Mouse (Mus musculus) liver, postnatal 0 days (tissue): Measurements from ENCODE around the gene Ndufb10. TPM values are rescaled to one million over a fixed set of nuclear protein-coding genes. Genes with fewer than 3 reads are reported as not detected.
"Not testable (repeated sequence)": the region's sequence is repeated elsewhere in the genome, so short reads cannot be mapped to it uniquely, and the experiment has no call there.

Experiments
- ATAC-seq: fragments of 200-750 bp; cut with Nextera tagmentation; 2 replicates; pipeline ENCODE4 v1.8.0; 2017; ENCODE audit warnings: mild to moderate bottlenecking, moderate library complexity
- DNase-seq: peaks from one replicate; pipeline ENCODE4 v3.0.0-alpha.2; 2016
- H3K27ac ChIP-seq: fragments of 300-500 bp; sonication (generic); 2 replicates; pipeline ENCODE4 v1.5.1; 2014; ENCODE audit warnings: antibody characterized with exemption, moderate library complexity, mild to moderate bottlenecking, low read depth
- H3K27me3 ChIP-seq: fragments of 300-500 bp; sonication (generic); 2 replicates; pipeline ENCODE4 v1.6.1; 2014; ENCODE audit warnings: low read length, control low read depth, mixed read lengths; ENCODE audit not compliant: insufficient read depth
- H3K36me3 ChIP-seq: fragments of 300-500 bp; sonication (generic); replicated peaks from 2 replicates; pipeline ENCODE4 v1.6.1; 2014; ENCODE audit warnings: mild to moderate bottlenecking, control low read depth, low read length, moderate library complexity, mixed read lengths; ENCODE audit not compliant: insufficient read depth
- H3K4me1 ChIP-seq: fragments of 300-500 bp; sonication (generic); 2 replicates; pipeline ENCODE4 v1.6.1; 2014; ENCODE audit warnings: antibody characterized with exemption, mild to moderate bottlenecking, control low read depth; ENCODE audit not compliant: insufficient read depth
- H3K4me2 ChIP-seq: fragments of 300-500 bp; sonication (generic); 2 replicates; pipeline ENCODE4 v1.6.1; 2014; ENCODE audit warnings: low read depth, mild to moderate bottlenecking, low read length, moderate library complexity, mixed read lengths
- H3K4me3 ChIP-seq: fragments of 300-500 bp; sonication (generic); 2 replicates; pipeline ENCODE4 v1.5.1; 2014; ENCODE audit warnings: low read depth, low read length
- H3K9ac ChIP-seq: fragments of 300-500 bp; sonication (generic); replicated peaks from 2 replicates; pipeline ENCODE4 v1.6.1; 2014; ENCODE audit warnings: mild to moderate bottlenecking, moderate library complexity
- H3K9me3 ChIP-seq: fragments of 300-500 bp; sonication (generic); 2 replicates; pipeline ENCODE4 v1.6.1; 2016; ENCODE audit warnings: mild to moderate bottlenecking, control low read depth, low read length, mixed read lengths
- CTCF ChIP-seq: sonication (generic); IDR thresholded peaks from 2 replicates; pipeline ENCODE4 v1.5.1; 2016; ENCODE audit warnings: antibody characterized with exemption, low read depth
- EP300 ChIP-seq: IDR thresholded peaks from 2 replicates; pipeline ENCODE4 v1.6.1; 2016; ENCODE audit warnings: antibody characterized with exemption, low read depth, mild to moderate bottlenecking
- whole genome bisulfite sequencing: fragments of 180-500 bp; shearing (Covaris S2); extraction: QIAGEN DNeasy Blood & Tissue Kit; methylation state at CpG from one replicate; pipeline ENCODE4 v1.1.7; 2014; ENCODE audit not compliant: insufficient replicate concordance; 5-methylcytosine and 5-hydroxymethylcytosine counted together
- polyA plus RNA-seq: library from polyadenylated mRNA; unstranded; fragments of >200 nt; fragmentation: Nextera tagmentation; extraction: Ambion mirVana; gene quantifications from 2 replicates; pipeline ENCODE4 v1.2.1, GENCODE M21; 2015

The Ndufb10 gene
- polyA plus RNA-seq, 1 experiment from 2014 or later: 355 TPM

GRCm38 (mm10) chr17:24728184-24728583 is 3.9 kb upstream of the Ndufb10 start:
- no peak for TF ChIP-seq CTCF
- TF ChIP-seq EP300: no peak
- Histone ChIP-seq H3K4me1 (peaks cover 8% of the 10 kb centered on the region), H3K9ac (no peak overlapping the region; the same call in 1 of the 2 replicates), H3K4me2 (no peak overlapping the region), H3K36me3 (no peaks in the 10 kb centered on the region), H3K27ac (no peak overlapping the region), H3K9me3 (no peaks in the 10 kb centered on the region), H3K27me3 (no peaks in the 10 kb centered on the region), H3K4me3 (no peak overlapping the region)
- 72% methylated on average over 16 of the region's 17 CpGs for WGBS
- no peak for ATAC-seq
- no peak for DNase-seq

GRCm38 (mm10) chr17:24727618-24728017 is 3.3 kb upstream of the Ndufb10 start, which contains the start of gene Rpl3l:
TSS of gene Rpl3l (plus strand) at chr17:24727820.
- TF ChIP-seq CTCF (no peak), EP300 (no peak)
- ATAC-seq (no peak), DNase-seq (no peak)
- Histone ChIP-seq H3K9me3 (no peaks in the 10 kb centered on the region), H3K27me3 (no peaks in the 10 kb centered on the region), H3K36me3 (peaks cover under 1% of the 10 kb centered on the region; the same call in 1 of the 2 replicates), H3K4me2 (no peak within 1 kb of the TSS), H3K9ac (no peak within 1 kb of the TSS; the same call in 1 of the 2 replicates), H3K27ac (no peak within 1 kb of the TSS), H3K4me3 (no peak within 1 kb of the TSS), H3K4me1 (peaks cover 14% of the 10 kb centered on the region)
- WGBS: 75% methylated on average over 2 of the region's 2 CpGs

GRCm38 (mm10) chr17:24725637-24726390 is 1.5 kb upstream of the Ndufb10 start:
- H3K9me3 ChIP-seq: no peaks in the 10 kb centered on the region
- ATAC-seq (no peak), DNase-seq (no peak)
- TF ChIP-seq CTCF (0 out of 2 replicates have a peak, but pooled peaks have one; percentile 20), EP300 (no peak)
- H3K36me3 ChIP-seq: peaks cover 16% of the 10 kb centered on the region
- H3K4me1 ChIP-seq: peaks cover 25% of the 10 kb centered on the region
- no peak overlapping the region for H3K4me3 ChIP-seq
- WGBS: 78% methylated on average over 3 of the region's 3 CpGs
- H3K27ac ChIP-seq: no peak overlapping the region
- no peak overlapping the region for H3K4me2 ChIP-seq
- no peak overlapping the region for H3K9ac ChIP-seq
- no peaks in the 10 kb centered on the region for H3K27me3 ChIP-seq

DNA sequence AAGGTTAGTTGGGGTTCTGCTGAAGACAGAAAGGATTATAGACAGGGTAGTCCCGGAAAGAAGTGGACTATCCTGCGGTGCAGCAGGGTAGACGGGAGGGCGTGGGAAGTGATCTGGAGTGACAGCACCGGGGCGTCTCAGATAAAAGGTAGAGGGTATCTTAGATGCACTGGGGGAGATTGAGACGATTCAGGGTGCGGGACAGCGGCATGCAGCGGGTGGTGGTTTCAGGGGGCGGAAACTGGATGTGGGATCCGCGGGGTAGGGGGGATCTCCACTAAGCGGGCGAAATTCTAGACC is 447 bp downstream of the Ndufb10 start:
- H3K4me3 ChIP-seq: peak overlapping the region; percentile 73
- ATAC-seq (peak; percentile 21), DNase-seq (no peak)
- no peaks in the 10 kb centered on the region for H3K9me3 ChIP-seq
- peaks cover 28% of the 10 kb centered on the region for H3K4me1 ChIP-seq
- peak overlapping the region; percentile 85 for H3K27ac ChIP-seq
- WGBS: 0% methylated on average over 15 of the region's 15 CpGs
- H3K4me2 ChIP-seq: peak overlapping the region; percentile 88
- TF ChIP-seq CTCF (no peak), EP300 (no peak; the same call in 1 of the 2 replicates)
- no peaks in the 10 kb centered on the region for H3K27me3 ChIP-seq
- H3K36me3 ChIP-seq: peaks cover 16% of the 10 kb centered on the region
- peak overlapping the region; percentile 94 for H3K9ac ChIP-seq

DNA sequence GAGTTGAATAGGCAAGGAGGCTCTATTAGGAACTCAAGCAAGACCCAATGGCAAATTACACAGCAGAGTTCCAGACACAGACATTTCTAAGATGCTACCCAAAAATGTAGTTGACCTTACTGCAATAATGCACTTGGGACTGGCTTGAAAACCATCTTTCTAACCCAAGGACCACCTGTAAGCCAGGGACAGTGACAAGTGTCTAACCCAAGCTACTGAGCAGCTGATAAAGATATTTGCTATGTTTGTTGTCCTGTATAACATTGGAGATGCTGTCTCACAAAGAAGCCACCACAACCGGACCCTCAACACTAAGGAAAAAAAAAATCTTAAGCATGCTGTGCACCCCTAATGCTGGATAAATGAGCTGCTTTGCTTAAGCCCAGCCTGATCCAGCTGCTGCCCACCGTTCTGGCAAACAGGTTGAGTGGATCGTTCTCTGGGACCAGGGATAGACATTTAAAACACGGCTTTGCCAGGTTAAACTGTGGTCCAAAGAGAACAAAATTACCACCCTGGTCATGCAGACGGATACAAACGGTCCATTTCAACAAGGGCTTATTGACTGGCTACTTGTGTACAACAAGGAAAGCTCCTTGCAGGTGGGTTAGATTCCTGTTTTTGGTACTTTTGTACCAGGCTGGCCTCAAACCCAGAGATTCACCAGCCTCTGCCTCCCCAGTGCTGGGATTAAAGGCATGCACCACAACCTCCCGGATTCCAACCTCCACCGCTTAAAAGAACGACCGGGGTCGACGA is 977 bp downstream of the Ndufb10 start:
- DNase-seq (peak; percentile 13), ATAC-seq (no peak)
- H3K36me3 ChIP-seq: peaks cover 16% of the 10 kb centered on the region
- peak overlapping the region; percentile 88 for H3K4me2 ChIP-seq
- peak overlapping the region; percentile 73 for H3K4me3 ChIP-seq
- WGBS: under 1% methylated on average over 12 of the region's 12 CpGs
- H3K27ac ChIP-seq: peak overlapping the region; percentile 85
- H3K9me3 ChIP-seq: no peaks in the 10 kb centered on the region
- H3K9ac ChIP-seq: peak overlapping the region; percentile 94
- peaks cover 32% of the 10 kb centered on the region for H3K4me1 ChIP-seq
- TF ChIP-seq EP300: no peak
- TF ChIP-seq CTCF: no peak
- H3K27me3 ChIP-seq: no peaks in the 10 kb centered on the region

DNA sequence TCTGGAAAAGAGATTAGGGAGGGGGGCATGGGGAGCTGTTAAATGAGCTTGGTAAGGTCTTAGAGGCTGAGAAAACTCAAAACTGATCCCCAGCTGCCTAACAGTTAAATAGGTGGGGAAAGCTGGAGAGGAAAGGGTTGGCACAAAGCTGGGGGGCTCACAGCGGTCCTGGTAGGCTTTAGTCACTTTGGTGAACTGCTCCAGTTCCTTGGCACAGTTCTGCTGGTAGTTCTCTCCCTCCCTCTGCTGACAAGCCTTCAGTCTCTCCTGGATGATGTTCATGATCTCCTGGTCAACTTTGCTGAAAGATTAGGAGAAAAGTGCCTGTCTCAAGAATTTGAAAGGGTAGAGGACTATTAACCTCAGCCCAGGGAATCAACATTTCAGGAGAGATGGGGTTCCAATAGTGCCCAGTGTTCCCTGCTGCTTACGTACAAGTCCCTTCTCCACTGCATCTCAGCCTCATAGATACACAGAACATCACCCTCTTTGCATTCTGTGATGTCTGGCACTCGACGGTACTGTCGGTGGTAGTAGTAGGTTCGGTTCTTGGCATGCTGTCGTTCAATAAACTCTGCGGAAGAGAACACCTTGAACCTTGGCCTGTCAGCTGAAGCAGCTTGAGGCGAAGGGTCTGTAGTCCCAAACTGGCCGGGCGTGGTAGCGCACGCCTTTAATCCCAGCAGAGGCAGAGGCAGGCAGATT is 1.9 kb downstream of the Ndufb10 start:
- DNase-seq (peak; percentile 21), ATAC-seq (no peak)
- H3K4me3 ChIP-seq: peak overlapping the region; percentile 73
- TF ChIP-seq EP300: no peak
- TF ChIP-seq CTCF: no peak
- peak overlapping the region; percentile 88 for H3K4me2 ChIP-seq
- H3K27ac ChIP-seq: peak overlapping the region; percentile 85
- H3K4me1 ChIP-seq: peaks cover 32% of the 10 kb centered on the region
- no peaks in the 10 kb centered on the region for H3K27me3 ChIP-seq
- no peaks in the 10 kb centered on the region for H3K9me3 ChIP-seq
- WGBS: 32% methylated on average over 13 of the region's 13 CpGs
- H3K9ac ChIP-seq: peak overlapping the region; percentile 94
- H3K36me3 ChIP-seq: peaks cover 19% of the 10 kb centered on the region

GRCm38 (mm10) chr17:24721383-24721955 is 2.8 kb downstream of the Ndufb10 start:
- peak overlapping the region; percentile 88 for H3K4me2 ChIP-seq
- H3K9ac ChIP-seq: peak overlapping the region; percentile 94
- not testable (repeated sequence) for H3K9me3 ChIP-seq, H3K27ac ChIP-seq, ATAC-seq, H3K27me3 ChIP-seq
- peaks cover 23% of the 10 kb centered on the region for H3K36me3 ChIP-seq
- peak; percentile 25 for DNase-seq
- peak overlapping the region; percentile 96 for H3K4me3 ChIP-seq
- peaks cover 32% of the 10 kb centered on the region for H3K4me1 ChIP-seq
- WGBS: 25% methylated on average over 7 of the region's 7 CpGs

GRCm38 (mm10) chr17:24720616-24721015 is 3.7 kb downstream of the Ndufb10 start:
- Histone ChIP-seq H3K4me2 (peak overlapping the region; percentile 88), H3K9ac (peak overlapping the region; percentile 94), H3K4me1 (peaks cover 32% of the 10 kb centered on the region), H3K4me3 (peak overlapping the region; percentile 96), H3K36me3 (peaks cover 25% of the 10 kb centered on the region), H3K27ac (peak overlapping the region; percentile 93)
- H3K9me3 ChIP-seq, H3K27me3 ChIP-seq, ATAC-seq: not testable (repeated sequence)
- DNase-seq: peak; percentile 19
- under 1% methylated on average over 10 of the region's 11 CpGs for WGBS
